Mouse (Mus musculus) thymus, adult 2 months (tissue): ENCODE measurements around the gene 1700013G24Rik.

ENCODE experiments used
- CTCF ChIP-seq: fragments of 200-500 bp; IDR thresholded peaks from 2 replicates; pipeline ENCODE4 v1.5.1; 2012; ENCODE audit warnings: mild to moderate bottlenecking, control low read depth, low read length, moderate library complexity, borderline replicate concordance; ENCODE audit not compliant: control insufficient read depth, poor library complexity, insufficient read depth; ENCODE audit errors: extremely low read depth
- POLR2A ChIP-seq: fragments of 200-500 bp; IDR thresholded peaks from 2 replicates; pipeline ENCODE4 v1.6.1; 2012; ENCODE audit warnings: mild to moderate bottlenecking, low read length, control low read depth, moderate library complexity; ENCODE audit not compliant: control insufficient read depth, poor library complexity, insufficient read depth; ENCODE audit errors: extremely low read depth

GRCm38 (mm10) chr4:137457292-137457691 is 4.2 kb downstream of the 1700013G24Rik start:
- TF ChIP-seq CTCF (no peak), POLR2A (no peak)
